Mouse (Mus musculus): Measurements from ENCODE around the gene Krt26.

Krt26 gene

GRCm38 (mm10) chr11:99284833-99285312, 52.9 kb downstream of the Krt26 start, which contains the start of gene Krt24:
Gene Krt24, minus strand, starts transcription at chr11:99285262.
- DNase-seq (ENCODE audit: low spot score in 2 of 2), result no peak

- DNase-seq (ENCODE audit: low spot score in 2 of 2), result no peak
These were observed 53.8 kb downstream of the Krt26 start for GRCm38 (mm10) chr11:99284011-99284410.

- no peak for DNase-seq (ENCODE audit: low spot score in 2 of 2)
These were observed 54.4 kb downstream of the Krt26 start for GRCm38 (mm10) chr11:99283334-99283733.

- no peak for DNase-seq (ENCODE audit: low spot score in 2 of 2)
These were observed 56.6 kb downstream of the Krt26 start for GRCm38 (mm10) chr11:99281116-99281515.

GRCm38 (mm10) chr11:99279986-99280385, 57.8 kb downstream of the Krt26 start:
- DNase-seq (ENCODE audit: low spot score in 2 of 2), result no peak
